Mouse (Mus musculus) C2C12 (cell line): ENCODE measurements around the gene Cnksr3.

Source experiments
- CEBPB ChIP-seq: IDR thresholded peaks from one replicate; pipeline ENCODE4 v1.6.1; 2011; ENCODE audit warnings: low read depth, mild to moderate bottlenecking, control low read depth, moderate library complexity
- CTCF ChIP-seq: IDR thresholded peaks from one replicate; pipeline ENCODE4 v1.5.1; 2011; ENCODE audit not compliant: control insufficient read depth, insufficient read depth, insufficient read length
- MAX ChIP-seq: IDR thresholded peaks from one replicate; pipeline ENCODE4 v1.6.1; 2011; ENCODE audit warnings: mild to moderate bottlenecking, control low read depth
- MYOD1 ChIP-seq: IDR thresholded peaks from one replicate; pipeline ENCODE4 v1.6.1; 2011; ENCODE audit warnings: low read depth; ENCODE audit not compliant: control insufficient read depth, insufficient read length
- USF1 ChIP-seq: IDR thresholded peaks from one replicate; pipeline ENCODE4 v1.6.1; 2011; ENCODE audit warnings: low read depth, mild to moderate bottlenecking, control low read depth, moderate library complexity

GRCm38 (mm10) chr10:7114796-7115195 is 97.2 kb downstream of the Cnksr3 start:
- TF ChIP-seq USF1 (no peak), CTCF (no peak), CEBPB (no peak), MYOD1 (no peak), MAX (no peak)
